Mouse (Mus musculus): ENCODE data around the gene Trim31.
A peak's percentile ranks its signal among the peaks of the same experiment; 100 is the strongest.

The Trim31 gene

GRCm38 (mm10) chr17:36947051-36947819 lies 49.3 kb downstream of the Trim31 start:
- DNase-seq, result peak; percentile 56 to 71

GRCm38 (mm10) chr17:36948286-36948685 lies 50.4 kb downstream of the Trim31 start:
- DNase-seq, result no peak

DNA sequence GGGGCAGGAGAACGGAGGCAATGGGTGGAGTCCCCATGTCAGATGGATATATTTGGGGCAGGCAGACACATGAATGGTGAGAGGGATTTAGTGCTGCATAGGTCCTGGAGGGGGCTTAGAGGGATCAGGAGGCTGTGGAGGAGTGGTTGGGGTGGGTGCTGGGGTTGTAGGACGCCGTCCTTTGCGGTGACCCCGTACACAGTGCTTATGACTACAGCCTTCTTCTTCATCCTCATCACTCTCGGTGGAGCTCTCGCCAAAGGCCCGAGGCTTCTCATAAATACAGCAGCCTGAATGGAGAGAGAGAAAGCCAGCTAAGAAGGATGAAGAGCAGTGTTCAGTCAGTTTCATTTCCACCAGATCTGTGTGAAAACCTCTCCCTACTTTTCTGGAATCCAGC lies 51.3 kb downstream of the Trim31 start:
- no peak for DNase-seq

GRCm38 (mm10) chr17:36950981-36951947 lies 53.3 kb downstream of the Trim31 start, which contains the start of gene Ppp1r11:
Ppp1r11 (minus strand) TSS chr17:36951741.
- peak; percentile 97 to 98 for DNase-seq

- DNase-seq, result no peak
Observed at GRCm38 (mm10) chr17:36952631-36953030, 54.7 kb downstream of the Trim31 start.

DNA sequence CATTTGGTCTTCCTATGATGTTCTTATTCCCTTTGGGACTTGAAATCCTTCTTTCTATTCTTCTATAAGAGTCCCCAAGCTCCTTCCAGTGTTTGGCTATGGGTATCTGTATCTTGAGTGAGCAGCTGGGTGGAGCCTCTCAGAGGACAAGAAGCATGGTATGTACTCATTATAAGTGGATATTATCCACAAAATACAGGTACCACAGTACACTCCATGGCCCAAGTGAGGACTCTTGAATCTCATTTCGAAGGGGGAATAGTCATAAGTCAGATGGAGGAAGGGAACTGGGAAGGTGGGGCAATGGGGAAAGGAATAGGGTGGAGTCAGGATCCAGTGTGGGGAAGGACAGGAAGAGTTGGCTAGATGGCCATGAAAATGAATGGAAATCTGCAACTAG lies 55.1 kb downstream of the Trim31 start:
- DNase-seq, result no peak

- peak; percentile 96 to 98 for DNase-seq
Observed at GRCm38 (mm10) chr17:36957999-36958743, 60.3 kb downstream of the Trim31 start, which contains the start of the genes Znrd1 and Znrd1as. Znrd1 (minus strand) TSS chr17:36958559. Znrd1as (plus strand) TSS chr17:36958592.

- DNase-seq, result no peak
Observed at GRCm38 (mm10) chr17:36958884-36959283, 61.0 kb downstream of the Trim31 start.

All from kidney, postnatal 25 days (tissue).